Mouse (Mus musculus) midbrain, embryonic 11.5 days (tissue): Measurements from ENCODE around the gene Il4i1. TPM values are rescaled to one million over a fixed set of nuclear protein-coding genes. Genes with fewer than 3 reads are reported as not detected.

ENCODE experiments used
- ATAC-seq: fragments of 200-750 bp; cut with Nextera tagmentation; 2 replicates; pipeline ENCODE4 v1.8.0; 2017; ENCODE audit warnings: moderate TSS enrichment, moderate library complexity; ENCODE audit not compliant: low FRiP score
- DNase-seq: peaks from one replicate; pipeline ENCODE4 v3.0.0; 2015; ENCODE audit warnings: low spot score; ENCODE audit errors: missing footprints
- H3K27ac ChIP-seq: fragments of 300-500 bp; sonication (generic); 2 replicates; pipeline ENCODE4 v1.5.1; 2014; ENCODE audit warnings: low read depth, low read length
- H3K27me3 ChIP-seq: fragments of 300-500 bp; sonication (generic); 2 replicates; pipeline ENCODE4 v1.6.1; 2014; ENCODE audit warnings: mild to moderate bottlenecking, low read length, moderate library complexity, mixed read lengths; ENCODE audit not compliant: control insufficient read depth, insufficient read depth
- H3K36me3 ChIP-seq: fragments of 300-500 bp; sonication (generic); 2 replicates; pipeline ENCODE4 v1.6.1; 2014; ENCODE audit warnings: mild to moderate bottlenecking, low read length, moderate library complexity, mixed read lengths; ENCODE audit not compliant: control insufficient read depth, insufficient read depth
- H3K4me1 ChIP-seq: fragments of 300-500 bp; sonication (generic); 2 replicates; pipeline ENCODE4 v1.6.1; 2014; ENCODE audit warnings: low read length; ENCODE audit not compliant: control insufficient read depth, insufficient read depth
- H3K4me2 ChIP-seq: fragments of 300-500 bp; sonication (generic); 2 replicates; pipeline ENCODE4 v1.6.1; 2014; ENCODE audit warnings: mild to moderate bottlenecking, moderate library complexity
- H3K4me3 ChIP-seq: fragments of 300-500 bp; sonication (generic); 2 replicates; pipeline ENCODE4 v1.5.1; 2014; ENCODE audit warnings: low read depth, low read length
- H3K9ac ChIP-seq: fragments of 300-500 bp; sonication (generic); 2 replicates; pipeline ENCODE4 v1.6.1; 2014; ENCODE audit warnings: low read length
- H3K9me3 ChIP-seq: fragments of 300-500 bp; sonication (generic); 2 replicates; pipeline ENCODE4 v1.6.1; 2016; ENCODE audit warnings: low read length; ENCODE audit not compliant: control insufficient read depth
- WGBS: fragments of 180-500 bp; shearing (Covaris S2); extraction: QIAGEN DNeasy Blood & Tissue Kit; methylation state at CpG from one replicate; pipeline ENCODE4 v1.1.7; 2014; 5-methylcytosine and 5-hydroxymethylcytosine counted together
- polyA plus RNA-seq: library from polyadenylated mRNA; unstranded; fragments of >200 nt; fragmentation: Nextera tagmentation; extraction: Ambion mirVana; gene quantifications from 2 replicates; pipeline ENCODE4 v1.2.1, GENCODE M21; 2014

The Il4i1 gene
- polyA plus RNA-seq, 1 experiment from 2014 or later: 1.2 TPM

- Histone ChIP-seq H3K9me3 (no peaks in the 10 kb centered on the region), H3K4me2 (peak overlapping the region; percentile 75), H3K27me3 (no peaks in the 10 kb centered on the region), H3K9ac (peak overlapping the region; percentile 89), H3K27ac (peak overlapping the region; percentile 95), H3K4me3 (peak overlapping the region; percentile 83), H3K4me1 (peaks cover 29% of the 10 kb centered on the region), H3K36me3 (peaks cover 6% of the 10 kb centered on the region; the same call in 1 of the 2 replicates)
- under 1% methylated on average over 32 of the region's 33 CpGs for WGBS
- ATAC-seq (peak; percentile 61), DNase-seq (peak; percentile 97)
Measured at GRCm38 (mm10) chr7:44850146-44850545, 34.0 kb downstream of the Il4i1 start.

GRCm38 (mm10) chr7:44850789-44851624, 34.8 kb downstream of the Il4i1 start:
- ATAC-seq: no peak
- H3K4me2 ChIP-seq: peak overlapping the region; percentile 75
- 80% methylated on average over 8 of the region's 8 CpGs for WGBS
- H3K27me3 ChIP-seq: no peaks in the 10 kb centered on the region
- peak overlapping the region; percentile 83 for H3K4me3 ChIP-seq
- no peak overlapping the region for H3K27ac ChIP-seq
- H3K9me3 ChIP-seq: no peaks in the 10 kb centered on the region
- no peak overlapping the region; the same call in 1 of the 2 replicates for H3K9ac ChIP-seq
- H3K36me3 ChIP-seq: 0 out of 2 replicates have a peak, but pooled peaks cover 4% of the 10 kb centered on the region
- no peak for DNase-seq
- H3K4me1 ChIP-seq: peaks cover 29% of the 10 kb centered on the region

GRCm38 (mm10) chr7:44851625-44852234, 35.5 kb downstream of the Il4i1 start:
- DNase-seq: no peak
- Histone ChIP-seq H3K36me3 (0 out of 2 replicates have a peak, but pooled peaks cover 2% of the 10 kb centered on the region), H3K27me3 (no peaks in the 10 kb centered on the region), H3K4me3 (no peak overlapping the region), H3K27ac (no peak overlapping the region), H3K4me1 (peaks cover 32% of the 10 kb centered on the region), H3K9me3 (no peaks in the 10 kb centered on the region), H3K4me2 (no peak overlapping the region), H3K9ac (no peak overlapping the region)
- no peak for ATAC-seq
- WGBS: 93% methylated on average over 12 of the region's 12 CpGs

- 90% methylated on average over 35 of the region's 36 CpGs for WGBS
- no peak overlapping the region for H3K4me3 ChIP-seq
- DNase-seq (no peak), ATAC-seq (no peak)
- no peak overlapping the region for H3K4me2 ChIP-seq
- no peaks in the 10 kb centered on the region for H3K9me3 ChIP-seq
- no peak overlapping the region for H3K27ac ChIP-seq
- H3K4me1 ChIP-seq: peaks cover 32% of the 10 kb centered on the region
- no peaks in the 10 kb centered on the region for H3K27me3 ChIP-seq
- H3K36me3 ChIP-seq: 0 out of 2 replicates have a peak, but pooled peaks cover 2% of the 10 kb centered on the region
- no peak overlapping the region for H3K9ac ChIP-seq
Measured at GRCm38 (mm10) chr7:44852259-44853027, 36.3 kb downstream of the Il4i1 start.

- 88% methylated on average over 2 of the region's 2 CpGs for WGBS
- Histone ChIP-seq H3K4me2 (peak overlapping the region; percentile 78; the same call in 1 of the 2 replicates), H3K27me3 (no peaks in the 10 kb centered on the region), H3K27ac (no peak overlapping the region), H3K4me1 (peaks cover 31% of the 10 kb centered on the region), H3K9me3 (no peaks in the 10 kb centered on the region), H3K36me3 (0 out of 2 replicates have a peak, but pooled peaks cover 2% of the 10 kb centered on the region), H3K9ac (no peak overlapping the region), H3K4me3 (no peak overlapping the region)
- ATAC-seq (no peak), DNase-seq (no peak)
Measured at GRCm38 (mm10) chr7:44853065-44853464, 36.9 kb downstream of the Il4i1 start.

DNA sequence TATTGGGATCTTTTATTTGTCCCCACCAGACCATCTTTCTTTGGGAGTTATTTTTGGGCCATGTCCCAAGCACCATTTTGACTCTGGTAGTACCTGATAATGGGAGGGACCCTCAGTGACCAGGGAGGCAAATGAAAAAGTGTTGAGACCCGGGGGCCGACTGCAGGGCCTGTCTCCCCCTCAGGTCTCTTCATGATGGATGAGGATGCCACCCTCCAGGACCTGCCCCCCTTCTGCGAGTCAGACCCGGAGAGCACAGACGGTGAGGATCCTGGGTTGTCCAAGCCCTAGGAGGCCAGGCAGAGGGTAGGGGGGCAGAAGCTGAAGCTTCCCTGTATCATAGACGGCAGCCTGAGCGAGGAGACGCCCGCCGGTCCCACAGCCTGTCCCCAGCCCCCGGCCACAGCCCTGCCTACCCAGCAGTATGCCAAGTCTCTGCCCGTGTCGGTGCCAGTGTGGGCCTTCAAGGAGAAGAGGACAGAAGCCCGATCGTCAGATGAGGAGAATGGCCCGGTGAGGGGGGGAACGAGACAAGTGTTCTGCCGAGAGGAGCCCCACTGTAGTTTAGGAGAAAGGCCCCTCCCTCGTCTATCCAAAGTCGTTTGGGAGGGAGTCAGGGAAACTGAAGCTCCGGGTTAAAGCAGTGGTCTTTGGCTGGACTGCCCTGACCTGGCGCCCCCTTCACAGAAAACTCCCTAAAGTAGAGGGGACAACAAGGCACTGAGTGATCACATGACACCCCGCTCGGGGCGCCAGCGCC, 37.6 kb downstream of the Il4i1 start:
- H3K27ac ChIP-seq: peak overlapping the region; percentile 89
- H3K27me3 ChIP-seq: no peaks in the 10 kb centered on the region
- 0 out of 2 replicates have a peak, but pooled peaks cover 2% of the 10 kb centered on the region for H3K36me3 ChIP-seq
- peak overlapping the region; percentile 74 for H3K9ac ChIP-seq
- DNase-seq (peak; percentile 92), ATAC-seq (peak; percentile 1; the same call in 1 of the 2 replicates)
- 37% methylated on average over 26 of the region's 26 CpGs for WGBS
- H3K4me3 ChIP-seq: peak overlapping the region; percentile 49
- H3K4me2 ChIP-seq: peak overlapping the region; percentile 78
- H3K9me3 ChIP-seq: no peaks in the 10 kb centered on the region
- H3K4me1 ChIP-seq: peaks cover 33% of the 10 kb centered on the region

DNA sequence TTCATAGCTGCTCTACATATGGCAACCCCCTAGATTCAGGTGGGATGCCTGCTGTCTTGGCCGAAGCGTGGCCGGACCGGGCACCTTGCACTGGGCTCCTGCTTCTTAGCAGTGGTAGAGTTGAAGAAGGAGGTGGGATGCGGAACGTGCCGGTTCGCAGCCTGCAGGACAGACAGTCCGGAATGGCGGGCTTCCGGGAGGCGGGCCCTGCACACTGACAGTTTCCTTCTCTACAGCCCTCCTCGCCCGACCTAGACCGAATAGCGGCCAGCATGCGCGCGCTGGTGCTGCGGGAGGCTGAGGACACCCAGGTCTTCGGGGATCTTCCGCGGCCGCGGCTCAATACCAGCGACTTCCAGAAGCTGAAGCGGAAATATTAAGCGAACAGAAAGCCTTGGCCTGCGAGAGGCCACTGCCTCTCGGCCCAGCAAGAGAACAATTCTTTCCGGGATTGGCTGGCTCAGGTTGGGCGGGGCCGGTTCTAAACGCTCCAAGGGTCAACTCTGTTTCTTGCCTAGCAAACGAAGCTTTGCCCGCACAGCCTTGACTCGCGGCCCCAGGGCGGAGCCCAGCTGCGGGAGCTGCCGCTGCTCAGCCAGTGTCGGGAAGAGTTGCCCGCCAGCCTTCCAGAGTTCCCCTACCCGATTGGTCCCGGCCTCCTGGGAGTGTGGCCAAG, 38.3 kb downstream of the Il4i1 start:
- peaks cover 33% of the 10 kb centered on the region for H3K4me1 ChIP-seq
- ATAC-seq (peak; percentile 43), DNase-seq (peak; percentile 95)
- H3K4me3 ChIP-seq: peak overlapping the region; percentile 49
- WGBS: 1% methylated on average over 45 of the region's 45 CpGs
- H3K27ac ChIP-seq: peak overlapping the region; percentile 89
- no peaks in the 10 kb centered on the region for H3K27me3 ChIP-seq
- H3K4me2 ChIP-seq: peak overlapping the region; percentile 78
- H3K36me3 ChIP-seq: 0 out of 2 replicates have a peak, but pooled peaks cover 2% of the 10 kb centered on the region
- H3K9ac ChIP-seq: peak overlapping the region; percentile 74
- no peaks in the 10 kb centered on the region for H3K9me3 ChIP-seq

GRCm38 (mm10) chr7:44855036-44855435, 38.8 kb downstream of the Il4i1 start:
- H3K4me2 ChIP-seq: peak overlapping the region; percentile 78
- peak overlapping the region; percentile 74 for H3K9ac ChIP-seq
- DNase-seq: no peak
- H3K4me1 ChIP-seq: peaks cover 33% of the 10 kb centered on the region
- no peaks in the 10 kb centered on the region for H3K9me3 ChIP-seq
- H3K27me3 ChIP-seq: no peaks in the 10 kb centered on the region
- 0 out of 2 replicates have a peak, but pooled peaks cover 2% of the 10 kb centered on the region for H3K36me3 ChIP-seq
- H3K27ac ChIP-seq: peak overlapping the region; percentile 89
- WGBS: 44% methylated on average over 10 of the region's 10 CpGs
- peak overlapping the region; percentile 49 for H3K4me3 ChIP-seq
- ATAC-seq: no peak
